Mouse (Mus musculus) stomach, embryonic 16.5 days (tissue): ENCODE measurements around the gene Fam217a. TPM values are rescaled to one million over a fixed set of nuclear protein-coding genes. Genes with fewer than 3 reads are reported as not detected.
"Not testable (repeated sequence)": the region's sequence is repeated elsewhere in the genome, so short reads cannot be mapped to it uniquely, and the experiment has no call there.

ENCODE experiments used
- ATAC-seq: fragments of 200-750 bp; cut with Nextera tagmentation; 2 replicates; pipeline ENCODE4 v1.8.0; 2017; ENCODE audit warnings: moderate number of reproducible peaks, moderate TSS enrichment; ENCODE audit not compliant: insufficient read depth, low FRiP score
- H3K27ac ChIP-seq: fragments of 300-500 bp; sonication (generic); 2 replicates; pipeline ENCODE4 v1.5.1; 2014; ENCODE audit warnings: low read length
- H3K27me3 ChIP-seq: fragments of 300-500 bp; sonication (generic); 2 replicates; pipeline ENCODE4 v1.6.1; 2014; ENCODE audit warnings: low read length, control low read depth, mixed read lengths; ENCODE audit not compliant: control insufficient read depth, insufficient read depth
- H3K36me3 ChIP-seq: fragments of 300-500 bp; sonication (generic); 2 replicates; pipeline ENCODE4 v1.6.1; 2014; ENCODE audit warnings: low read length; ENCODE audit not compliant: control insufficient read depth, insufficient read depth
- H3K4me1 ChIP-seq: fragments of 300-500 bp; sonication (generic); 2 replicates; pipeline ENCODE4 v1.6.1; 2014; ENCODE audit warnings: low read length, control low read depth, mixed read lengths; ENCODE audit not compliant: control insufficient read depth, insufficient read depth
- H3K4me2 ChIP-seq: fragments of 300-500 bp; sonication (generic); 2 replicates; pipeline ENCODE4 v1.6.1; 2014; ENCODE audit warnings: low read depth, low read length, mixed read lengths
- H3K4me3 ChIP-seq: fragments of 300-500 bp; sonication (generic); replicated peaks from 2 replicates; pipeline ENCODE4 v1.5.1; 2014; ENCODE audit warnings: mild to moderate bottlenecking, low read length
- H3K9ac ChIP-seq: fragments of 300-500 bp; sonication (generic); 2 replicates; pipeline ENCODE4 v1.6.1; 2014; ENCODE audit warnings: low read length
- H3K9me3 ChIP-seq: fragments of 300-500 bp; sonication (generic); replicated peaks from 2 replicates; pipeline ENCODE4 v1.6.1; 2016; ENCODE audit warnings: low read length, control low read depth; ENCODE audit not compliant: control insufficient read depth
- WGBS: fragments of 180-500 bp; shearing (Covaris S2); extraction: QIAGEN DNeasy Blood & Tissue Kit; methylation state at CpG from one replicate; pipeline ENCODE4 v1.1.7; 2014; 5-methylcytosine and 5-hydroxymethylcytosine counted together
- polyA plus RNA-seq: library from polyadenylated mRNA; unstranded; fragments of >200 nt; fragmentation: Nextera tagmentation; extraction: Ambion mirVana; gene quantifications from 2 replicates; pipeline ENCODE4 v1.2.1, GENCODE M21; 2015

Fam217a gene
- polyA plus RNA-seq, 1 experiment from 2014 or later: 1.3 TPM

GRCm38 (mm10) chr13:34875741-34876445, 48.2 kb downstream of the Fam217a start:
- Histone ChIP-seq H3K4me1 (peaks cover 23% of the 10 kb centered on the region), H3K4me3 (peak overlapping the region; percentile 95), H3K9ac (peak overlapping the region; percentile 96), H3K36me3 (no peaks in the 10 kb centered on the region), H3K9me3 (no peaks in the 10 kb centered on the region), H3K27ac (peak overlapping the region; percentile 99), H3K27me3 (no peaks in the 10 kb centered on the region), H3K4me2 (peak overlapping the region; percentile 78)
- WGBS: under 1% methylated on average over 50 of the region's 50 CpGs
- peak; percentile 45 for ATAC-seq

GRCm38 (mm10) chr13:34875166-34875710, 48.9 kb downstream of the Fam217a start, which contains the start of gene Prpf4b:
TSS of gene Prpf4b (plus strand) at chr13:34875302.
- H3K27me3 ChIP-seq: no peaks in the 10 kb centered on the region
- peak within 1 kb of the TSS; percentile 99 for H3K27ac ChIP-seq
- ATAC-seq: peak; percentile 80
- H3K9ac ChIP-seq: peak within 1 kb of the TSS; percentile 96
- H3K4me1 ChIP-seq: peaks cover 23% of the 10 kb centered on the region
- peak within 1 kb of the TSS; percentile 78 for H3K4me2 ChIP-seq
- peak within 1 kb of the TSS; percentile 95 for H3K4me3 ChIP-seq
- H3K36me3 ChIP-seq: no peaks in the 10 kb centered on the region
- WGBS: under 1% methylated on average over 40 of the region's 40 CpGs
- H3K9me3 ChIP-seq: no peaks in the 10 kb centered on the region

DNA sequence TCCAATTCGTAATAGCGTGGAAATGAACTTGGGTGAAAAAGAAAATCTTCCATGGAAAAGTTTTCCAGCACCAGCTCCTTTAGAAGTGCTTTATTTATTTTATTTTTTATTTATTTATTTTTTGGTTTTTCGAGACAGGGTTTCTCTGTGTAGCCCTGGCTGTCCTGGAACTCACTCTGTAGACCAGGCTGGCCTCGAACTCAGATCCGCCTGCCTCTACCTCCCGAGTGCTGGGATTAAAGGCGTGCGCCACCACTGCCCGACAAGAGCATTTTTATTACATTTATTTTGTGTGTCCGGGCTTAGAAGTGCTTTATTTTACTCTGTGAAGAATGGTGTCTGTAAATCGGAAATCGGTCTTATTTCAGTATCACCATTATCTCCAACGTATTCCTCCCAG, 49.4 kb downstream of the Fam217a start:
- peak overlapping the region; percentile 99 for H3K27ac ChIP-seq
- H3K27me3 ChIP-seq, H3K9me3 ChIP-seq, H3K36me3 ChIP-seq, ATAC-seq: not testable (repeated sequence)
- peak overlapping the region; percentile 96 for H3K9ac ChIP-seq
- H3K4me3 ChIP-seq: peak overlapping the region; percentile 95
- WGBS: 18% methylated on average over 13 of the region's 13 CpGs
- peak overlapping the region; percentile 78 for H3K4me2 ChIP-seq
- H3K4me1 ChIP-seq: peaks cover 23% of the 10 kb centered on the region

- peak overlapping the region; percentile 95 for H3K4me3 ChIP-seq
- no peaks in the 10 kb centered on the region for H3K27me3 ChIP-seq
- H3K9ac ChIP-seq: peak overlapping the region; percentile 96
- H3K36me3 ChIP-seq: no peaks in the 10 kb centered on the region
- peak overlapping the region; percentile 78 for H3K4me2 ChIP-seq
- ATAC-seq: peak; percentile 95
- H3K4me1 ChIP-seq: peaks cover 20% of the 10 kb centered on the region
- WGBS: 2% methylated on average over 45 of the region's 45 CpGs
- H3K9me3 ChIP-seq: no peaks in the 10 kb centered on the region
- H3K27ac ChIP-seq: peak overlapping the region; percentile 99
Measured at GRCm38 (mm10) chr13:34873801-34874681, 50.1 kb downstream of the Fam217a start.

DNA sequence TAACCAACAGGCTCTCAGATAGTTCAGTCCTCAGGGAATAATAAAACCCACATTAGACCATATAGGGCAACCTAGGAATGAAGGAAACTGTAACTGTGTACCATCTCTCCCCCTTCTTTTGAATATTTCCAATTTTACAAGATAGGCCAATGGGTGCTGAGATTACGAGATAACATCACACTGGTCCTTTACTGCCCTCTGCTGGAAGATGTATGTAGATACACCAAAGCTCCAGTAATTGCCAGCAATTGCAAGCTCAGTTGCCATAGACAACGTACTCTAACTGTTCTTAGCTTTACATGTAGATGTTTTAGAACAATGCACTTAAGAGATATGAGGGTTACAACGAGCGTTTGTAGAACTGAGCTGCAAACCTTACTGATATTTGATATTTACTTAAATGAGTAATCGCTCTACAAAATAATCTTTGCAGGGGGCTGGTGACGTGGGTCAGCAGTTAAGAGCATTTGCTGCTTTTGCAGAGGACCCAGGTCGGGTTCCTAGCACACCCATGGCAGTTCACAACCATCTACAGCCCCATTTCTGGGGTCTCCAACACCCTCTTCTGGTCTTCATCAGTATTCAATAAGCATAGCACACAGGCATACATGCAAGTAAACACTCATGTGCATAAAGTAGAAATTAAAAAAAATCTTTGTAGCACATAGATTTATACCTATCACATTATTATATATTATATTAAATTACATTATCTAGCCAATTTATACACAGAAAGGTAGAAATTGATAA, 59.5 kb downstream of the Fam217a start:
- Histone ChIP-seq H3K27ac (no peak overlapping the region), H3K36me3 (no peaks in the 10 kb centered on the region), H3K4me2 (no peak overlapping the region), H3K4me1 (no peaks in the 10 kb centered on the region), H3K4me3 (no peak overlapping the region), H3K27me3 (no peaks in the 10 kb centered on the region), H3K9ac (no peak overlapping the region), H3K9me3 (no peaks in the 10 kb centered on the region)
- 38% methylated on average over 7 of the region's 7 CpGs for WGBS
- peak; percentile 25; the same call in 1 of the 2 replicates for ATAC-seq

- ATAC-seq, H3K9me3 ChIP-seq, H3K27ac ChIP-seq, H3K36me3 ChIP-seq, H3K4me2 ChIP-seq, H3K27me3 ChIP-seq, H3K4me3 ChIP-seq, H3K9ac ChIP-seq, H3K4me1 ChIP-seq: not testable (repeated sequence)
- 53% methylated on average over 6 of the region's 8 CpGs for WGBS
Measured at GRCm38 (mm10) chr13:34861166-34861565, 62.9 kb downstream of the Fam217a start.

Other genes with a start within 250 kb of the Fam217a start
- not detected in 2 replicates for gene Fam50b, start 189.5 kb downstream of the Fam217a start, polyA plus RNA-seq
- 65.7 and 74.3 TPM in 2 replicates for gene Prpf4b, start 49.0 kb downstream of the Fam217a start, polyA plus RNA-seq
- gene 4933417A18Rik, start 99 bp upstream of the Fam217a start, polyA plus RNA-seq: not detected in 2 replicates
- gene Eci3, start 39.5 kb upstream of the Fam217a start, polyA plus RNA-seq: 1.3 and 1.5 TPM in 2 replicates
- gene Eci2, start 102.8 kb upstream of the Fam217a start, polyA plus RNA-seq: 128 and 139 TPM in 2 replicates